Mouse (Mus musculus) kidney, adult 2 months (tissue): Measurements from ENCODE around the gene Nsf. TPM values are rescaled to one million over a fixed set of nuclear protein-coding genes. Genes with fewer than 3 reads are reported as not detected.
A peak's percentile ranks its signal among the peaks of the same experiment; 100 is the strongest.

Experiments used
- DNase-seq: peaks from one replicate; pipeline ENCODE4 v3.0.0; 2021
- H3K27ac ChIP-seq: fragments of 200-500 bp; 2 replicates; pipeline ENCODE4 v1.5.1; 2012; ENCODE audit warnings: low read depth, low read length, control low read depth, inconsistent platforms; ENCODE audit not compliant: insufficient read depth
- H3K27me3 ChIP-seq: fragments of 200-500 bp; replicated peaks from 2 replicates; pipeline ENCODE4 v1.6.1; 2012; ENCODE audit warnings: mild to moderate bottlenecking, moderate library complexity, low read length, inconsistent platforms; ENCODE audit not compliant: control insufficient read depth, insufficient read depth
- H3K36me3 ChIP-seq: fragments of 200-500 bp; 2 replicates; pipeline ENCODE4 v1.6.1; 2012; ENCODE audit warnings: mild to moderate bottlenecking, moderate library complexity, low read length, inconsistent platforms; ENCODE audit not compliant: control insufficient read depth, insufficient read depth
- H3K4me1 ChIP-seq: fragments of 200-500 bp; 2 replicates; pipeline ENCODE4 v1.6.1; 2011; ENCODE audit warnings: low read length; ENCODE audit not compliant: control insufficient read depth, insufficient read depth
- H3K4me3 ChIP-seq: fragments of 200-500 bp; 2 replicates; pipeline ENCODE4 v1.5.1; 2011; ENCODE audit warnings: mild to moderate bottlenecking, low read depth, low read length, control low read depth; ENCODE audit not compliant: insufficient read depth
- CTCF ChIP-seq: fragments of 200-500 bp; conservative IDR thresholded peaks from 2 replicates; pipeline ENCODE4 v1.5.1; 2011; ENCODE audit warnings: low read depth, mild to moderate bottlenecking, control low read depth, low read length, moderate library complexity, mixed read lengths; ENCODE audit not compliant: insufficient read depth, insufficient read length
- POLR2A ChIP-seq: fragments of 200-500 bp; IDR thresholded peaks from one replicate; pipeline ENCODE4 v1.6.1; 2011; ENCODE audit warnings: low read depth, low read length, control low read depth
- WGBS: fragments of 180-500 bp; shearing (Covaris S2); methylation state at CpG from one replicate; pipeline ENCODE4 v1.1.7; 2018; 5-methylcytosine and 5-hydroxymethylcytosine counted together
- polyA plus RNA-seq: library from polyadenylated mRNA; depleted of rRNA; stranded (reverse); fragments of >200 nt; gene quantifications from 2 replicates; pipeline ENCODE4 v1.2.3, GENCODE M21; 2012; rRNA removed

Gene Nsf
- polyA plus RNA-seq, result 35.4 and 39.4 TPM in 2 replicates

GRCm38 (mm10) chr11:103953896-103954292, at the start of gene Nsf:
Gene Nsf (minus strand): TSS chr11:103954056.
- peak within 1 kb of the TSS; percentile 85 for H3K4me3 ChIP-seq
- peak; percentile 89 for DNase-seq
- TF ChIP-seq CTCF, result no peak
- no peak for TF ChIP-seq POLR2A
- peaks cover 4% of the 10 kb centered on the region; the same call in 1 of the 2 replicates for H3K4me1 ChIP-seq
- WGBS, result under 1% methylated on average over 53 of the region's 53 CpGs
- H3K27me3 ChIP-seq, result no peaks in the 10 kb centered on the region
- H3K36me3 ChIP-seq, result no peaks in the 10 kb centered on the region
- H3K27ac ChIP-seq, result peak within 1 kb of the TSS; percentile 68

DNA sequence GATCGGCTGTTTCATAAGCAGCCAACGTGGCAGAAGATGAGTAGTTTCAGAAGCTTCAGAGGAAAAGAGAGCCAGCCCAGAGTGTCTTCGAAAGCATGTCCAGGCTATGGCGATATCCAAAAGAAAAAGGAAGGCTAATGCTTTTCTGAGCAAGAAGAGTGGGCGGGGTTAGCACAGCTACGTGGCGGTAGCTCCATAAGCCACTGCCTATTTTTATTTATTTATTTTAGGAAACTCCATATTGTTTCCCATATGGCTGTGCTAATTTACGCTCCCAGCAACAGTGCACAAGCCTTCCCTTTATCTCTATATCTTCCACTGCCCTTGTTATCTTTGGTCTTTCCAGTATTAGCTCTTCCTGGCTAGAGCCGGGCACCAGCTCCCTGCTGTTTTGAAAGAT, 49.5 kb upstream of the Nsf start:
- Histone ChIP-seq H3K36me3 (no peaks in the 10 kb centered on the region), H3K4me1 (no peaks in the 10 kb centered on the region), H3K27ac (no peak overlapping the region), H3K4me3 (no peak overlapping the region), H3K27me3 (no peaks in the 10 kb centered on the region)
- no peak for DNase-seq
- TF ChIP-seq CTCF (no peak), POLR2A (no peak)
- 72% methylated on average over 9 of the region's 9 CpGs for WGBS

- WGBS, result 67% methylated on average over 5 of the region's 5 CpGs
- no peaks in the 10 kb centered on the region for H3K36me3 ChIP-seq
- H3K4me3 ChIP-seq, result no peak overlapping the region
- TF ChIP-seq CTCF (no peak), POLR2A (no peak)
- no peaks in the 10 kb centered on the region for H3K27me3 ChIP-seq
- no peak for DNase-seq
- no peaks in the 10 kb centered on the region for H3K4me1 ChIP-seq
- no peak overlapping the region for H3K27ac ChIP-seq
These were observed 48.3 kb upstream of the Nsf start for GRCm38 (mm10) chr11:104002191-104002590.

DNA sequence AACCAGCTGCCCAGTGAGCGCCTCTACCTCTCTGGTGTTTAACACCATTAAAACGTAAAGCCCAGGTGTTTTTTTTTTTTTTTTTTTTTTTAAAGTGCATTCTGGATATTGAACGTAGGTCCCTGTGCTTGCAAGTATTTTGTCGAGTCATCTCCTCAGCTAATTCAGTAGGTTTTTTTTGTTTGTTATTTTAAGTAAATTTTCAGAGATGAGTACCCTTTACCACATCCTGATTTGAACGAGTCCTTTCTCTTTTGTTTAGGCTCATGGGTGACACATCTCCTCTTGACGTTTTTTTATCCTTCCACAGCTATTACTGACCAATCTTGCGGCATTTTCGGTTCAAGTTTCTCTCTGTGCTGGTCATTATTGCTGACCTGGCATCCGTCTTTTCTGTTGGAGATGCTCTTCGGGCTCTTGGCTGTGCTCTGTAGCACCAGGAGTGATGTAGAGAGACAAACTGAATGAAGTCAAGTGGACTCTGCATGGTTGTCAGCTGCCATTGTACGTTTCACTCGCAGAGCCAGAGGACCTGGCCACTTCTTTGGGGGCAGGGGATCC, 47.6 kb upstream of the Nsf start:
- no peak overlapping the region for H3K4me3 ChIP-seq
- no peak overlapping the region for H3K27ac ChIP-seq
- DNase-seq, result no peak
- TF ChIP-seq POLR2A, result no peak
- TF ChIP-seq CTCF, result no peak
- no peaks in the 10 kb centered on the region for H3K4me1 ChIP-seq
- H3K36me3 ChIP-seq, result no peaks in the 10 kb centered on the region
- H3K27me3 ChIP-seq, result no peaks in the 10 kb centered on the region
- 66% methylated on average over 12 of the region's 12 CpGs for WGBS

- Histone ChIP-seq H3K4me3 (no peak overlapping the region), H3K36me3 (no peaks in the 10 kb centered on the region), H3K27ac (no peak overlapping the region), H3K27me3 (no peaks in the 10 kb centered on the region), H3K4me1 (no peaks in the 10 kb centered on the region)
- TF ChIP-seq CTCF (no peak), POLR2A (no peak)
- 64% methylated on average over 9 of the region's 9 CpGs for WGBS
- DNase-seq, result peak; percentile 36
These were observed 47.0 kb upstream of the Nsf start for GRCm38 (mm10) chr11:104000667-104001394.

DNA sequence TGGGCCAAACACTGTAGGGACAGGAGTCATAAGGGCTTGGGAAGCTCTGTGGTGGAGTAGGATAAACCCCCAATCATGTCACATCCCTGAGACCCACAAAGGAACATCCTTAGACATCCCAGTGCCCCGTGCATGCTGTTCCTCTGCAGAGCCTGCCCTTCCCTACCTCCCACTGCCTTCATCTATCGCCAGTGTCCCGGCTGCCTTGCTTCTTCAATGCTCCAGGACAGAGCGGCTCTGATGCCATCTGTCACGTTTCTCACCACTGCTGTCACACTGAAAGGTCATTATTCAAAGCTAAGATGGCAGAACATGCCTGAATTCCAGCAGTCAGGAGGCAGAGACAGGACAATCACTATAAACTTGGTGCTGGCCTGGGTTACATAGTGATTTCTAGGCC, 44.9 kb upstream of the Nsf start:
- Histone ChIP-seq H3K27ac (no peak overlapping the region), H3K27me3 (no peaks in the 10 kb centered on the region), H3K36me3 (no peaks in the 10 kb centered on the region), H3K4me3 (no peak overlapping the region), H3K4me1 (no peaks in the 10 kb centered on the region)
- WGBS, result 65% methylated on average over 5 of the region's 5 CpGs
- no peak for TF ChIP-seq CTCF
- DNase-seq, result no peak

- peak; percentile 85 for TF ChIP-seq CTCF
- no peak for TF ChIP-seq POLR2A
These were observed 43.5 kb upstream of the Nsf start for GRCm38 (mm10) chr11:103997385-103997784.

More at GRCm38 (mm10) chr11:103997385-103997784, 43.5 kb upstream of the Nsf start:
- no peak overlapping the region for H3K27ac ChIP-seq
- no peaks in the 10 kb centered on the region for H3K27me3 ChIP-seq
- DNase-seq, result peak; percentile 50
- no peak overlapping the region for H3K4me3 ChIP-seq
- no peaks in the 10 kb centered on the region for H3K4me1 ChIP-seq
- H3K36me3 ChIP-seq, result no peaks in the 10 kb centered on the region
- WGBS, result 16% methylated on average over 5 of the region's 5 CpGs
